Mouse (Mus musculus) heart, postnatal 0 days (tissue): ENCODE measurements around the gene Grasp.

Experiments
- CTCF ChIP-seq: IDR thresholded peaks from 2 replicates; pipeline ENCODE4 v1.5.1; 2016; ENCODE audit warnings: antibody characterized with exemption, control low read depth, low read depth
- EP300 ChIP-seq: IDR thresholded peaks from 2 replicates; pipeline ENCODE4 v1.6.1; 2016; ENCODE audit warnings: antibody characterized with exemption, low read depth

- TF ChIP-seq CTCF = no peak
- no peak for TF ChIP-seq EP300
Measured at GRCm38 (mm10) chr15:101216036-101216435, 8.0 kb upstream of the Grasp start.
